Mouse (Mus musculus) embryonic fibroblast, embryonic 13.5 days (primary cell): Measurements from ENCODE around the gene Tns3.

Experiments used
- CTCF ChIP-seq: IDR thresholded peaks from 2 replicates; pipeline ENCODE4 v1.5.1; 2011; ENCODE audit warnings: mild to moderate bottlenecking, control low read depth, low read length, moderate library complexity, borderline replicate concordance; ENCODE audit not compliant: insufficient read depth
- POLR2A ChIP-seq: IDR thresholded peaks from 2 replicates; pipeline ENCODE4 v1.6.1; 2011; ENCODE audit warnings: low read depth, mild to moderate bottlenecking, control low read depth, low read length, moderate library complexity

DNA sequence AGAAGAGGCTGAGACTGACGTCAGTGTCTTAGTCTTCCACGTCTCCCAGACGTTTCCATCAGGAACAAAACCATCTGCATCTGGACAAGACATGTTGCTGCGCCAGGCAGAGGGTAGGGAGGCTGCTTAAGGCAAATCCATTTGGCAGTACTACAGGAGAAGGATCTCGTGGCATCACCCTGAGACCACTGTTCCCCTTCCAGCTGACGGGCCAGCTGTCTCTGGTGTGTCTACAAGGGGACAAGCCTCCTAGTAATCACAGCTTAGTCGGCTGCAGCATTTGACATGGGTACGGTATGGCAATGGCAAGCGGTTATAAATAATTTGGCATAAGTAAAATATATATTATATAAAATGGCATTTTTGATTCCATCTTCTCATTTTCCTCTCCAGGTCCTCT lies 230.9 kb downstream of the Tns3 start:
- no peak for TF ChIP-seq POLR2A
- TF ChIP-seq CTCF: no peak
